Mouse (Mus musculus): ENCODE measurements at regions not wholly inside any gene's neighbourhood (a gene's known extent, or its start where the extent isn't known, plus 50 kb on each side); places are given as distances from the start of the nearest gene placed in this dataset.
A peak's percentile ranks its signal among the peaks of the same experiment; 100 is the strongest.
"Not testable (repeated sequence)": the region's sequence is repeated elsewhere in the genome, so short reads cannot be mapped to it uniquely, and the experiment has no call there.

GRCm38 (mm10) chr14:104849274-104849673 is 326.8 kb upstream of the Rnf219 start:
- no peak for DNase-seq (ENCODE audit: low read depth, low spot score)

GRCm38 (mm10) chr14:104827404-104827803 is 305.0 kb upstream of the Rnf219 start:
- DNase-seq (ENCODE audit: low read depth, low spot score): no peak

GRCm38 (mm10) chr14:104824926-104825325 is 302.5 kb upstream of the Rnf219 start:
- DNase-seq (ENCODE audit: low read depth, low spot score): no peak

GRCm38 (mm10) chr14:104824224-104824623 is 301.8 kb upstream of the Rnf219 start:
- no peak for DNase-seq (ENCODE audit: low read depth, low spot score)

- DNase-seq (ENCODE audit: low read depth, low spot score): no peak
Measured at GRCm38 (mm10) chr14:104821903-104822573, 299.6 kb upstream of the Rnf219 start.

GRCm38 (mm10) chr14:104819106-104819505 is 296.7 kb upstream of the Rnf219 start:
- no peak for DNase-seq (ENCODE audit: low read depth, low spot score)

- peak; percentile 45 for DNase-seq (ENCODE audit: low read depth, low spot score)
Measured at GRCm38 (mm10) chr14:104813977-104814584, 291.6 kb upstream of the Rnf219 start.

GRCm38 (mm10) chr14:104812006-104812405 is 289.6 kb upstream of the Rnf219 start:
- no peak for DNase-seq (ENCODE audit: low read depth, low spot score)

GRCm38 (mm10) chr14:104805332-104805731 is 282.9 kb upstream of the Rnf219 start:
- no peak for DNase-seq (ENCODE audit: low read depth, low spot score)

- no peak for DNase-seq (ENCODE audit: low read depth, low spot score)
Measured at GRCm38 (mm10) chr14:104796348-104796965, 274.0 kb upstream of the Rnf219 start.

GRCm38 (mm10) chr14:104789346-104789745 is 266.9 kb upstream of the Rnf219 start:
- DNase-seq (ENCODE audit: low read depth, low spot score): no peak

- no peak for DNase-seq (ENCODE audit: low read depth, low spot score)
Measured at GRCm38 (mm10) chr14:104785066-104785465, 262.6 kb upstream of the Rnf219 start.

GRCm38 (mm10) chr14:104769938-104770337 is 247.5 kb upstream of the Rnf219 start:
- DNase-seq (ENCODE audit: low read depth, low spot score): no peak

- DNase-seq (ENCODE audit: low read depth, low spot score): peak; percentile 4
Measured at GRCm38 (mm10) chr14:104734213-104734612, 211.8 kb upstream of the Rnf219 start.

- no peak for DNase-seq (ENCODE audit: low read depth, low spot score)
Measured at GRCm38 (mm10) chr14:104732036-104732435, 209.6 kb upstream of the Rnf219 start.

GRCm38 (mm10) chr14:104731319-104731995 is 209.0 kb upstream of the Rnf219 start:
- no peak for DNase-seq (ENCODE audit: low read depth, low spot score)

GRCm38 (mm10) chr14:104715651-104716050 is 193.2 kb upstream of the Rnf219 start:
- not testable (repeated sequence) for DNase-seq (ENCODE audit: low read depth, low spot score)

GRCm38 (mm10) chr14:104702283-104702893 is 179.9 kb upstream of the Rnf219 start:
- no peak for DNase-seq (ENCODE audit: low read depth, low spot score)

GRCm38 (mm10) chr14:104698962-104699361 is 176.5 kb upstream of the Rnf219 start:
- no peak for DNase-seq (ENCODE audit: low read depth, low spot score)

GRCm38 (mm10) chr14:104695101-104695500 is 172.7 kb upstream of the Rnf219 start:
- DNase-seq (ENCODE audit: low read depth, low spot score): no peak

- no peak for DNase-seq (ENCODE audit: low read depth, low spot score)
Measured at GRCm38 (mm10) chr14:104694174-104694803, 171.8 kb upstream of the Rnf219 start.
